Mouse (Mus musculus): ENCODE data around the gene Sgsm1. TPM values are rescaled to one million over a fixed set of nuclear protein-coding genes. Genes with fewer than 3 reads are reported as not detected.

Gene Sgsm1
- polyA plus RNA-seq, 1 experiment = 1.9 TPM

DNA sequence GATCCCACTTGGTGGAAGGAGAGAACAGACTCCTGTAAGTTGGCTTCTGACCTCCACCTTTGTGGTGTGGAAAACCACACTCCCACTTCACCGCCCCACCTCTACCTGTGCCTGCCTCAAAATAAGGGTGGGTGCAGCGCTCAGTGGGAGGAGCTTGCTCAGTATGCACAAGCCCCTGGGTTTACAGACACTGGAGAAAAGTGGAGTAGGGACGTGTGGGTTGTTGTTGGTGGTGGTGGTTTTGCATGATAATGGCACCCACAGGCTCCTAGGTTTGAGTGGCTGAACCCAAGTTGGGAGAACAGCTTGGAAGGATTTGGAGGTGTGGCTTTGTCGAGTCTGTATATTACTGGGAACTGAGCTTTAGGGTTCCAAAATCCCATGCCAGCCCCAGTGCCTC lies 22.3 kb upstream of the Sgsm1 start:
- peaks cover 40% of the 10 kb centered on the region for H3K27me3 ChIP-seq (ENCODE audit: control insufficient read depth, insufficient read depth, insufficient read length)
- no peak overlapping the region for H3K4me3 ChIP-seq (ENCODE audit: insufficient read depth, poor library complexity, severe bottlenecking)
- TF ChIP-seq FOSL1 (IDR thresholded peaks at IDR 0.05; ENCODE audit: insufficient read depth, low read length, poor library complexity, severe bottlenecking) = no peak
- H3ac ChIP-seq (ENCODE audit: control insufficient read depth, insufficient read length, low read depth) = no peak overlapping the region
- no peaks in the 10 kb centered on the region for H3K79me2 ChIP-seq (ENCODE audit: control insufficient read depth, insufficient read depth)
- H3K36me3 ChIP-seq (ENCODE audit: control insufficient read depth, insufficient read depth) = no peaks in the 10 kb centered on the region
- no peaks in the 10 kb centered on the region for H3K79me3 ChIP-seq (ENCODE audit: low read depth)

DNA sequence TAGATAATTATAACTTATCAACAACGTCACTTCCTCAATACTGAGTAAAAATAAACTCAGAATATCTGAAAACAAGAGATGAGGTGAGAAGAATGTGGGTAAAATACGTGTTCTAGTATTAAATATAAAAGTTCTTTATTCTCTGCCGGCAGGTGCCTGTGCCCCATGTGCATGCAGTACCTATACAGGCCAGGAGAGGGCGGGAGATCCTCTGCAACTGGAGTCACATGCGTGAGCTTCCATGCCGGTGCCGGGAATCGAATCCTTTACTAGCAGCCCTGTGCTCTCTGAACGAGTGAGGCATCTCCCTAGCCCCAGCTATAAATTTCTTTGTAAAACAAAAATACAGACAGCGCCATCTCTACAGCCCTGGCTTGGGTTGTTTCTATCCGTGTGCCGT lies 21.7 kb upstream of the Sgsm1 start:
- Histone ChIP-seq H3ac (ENCODE audit: control insufficient read depth, insufficient read length, low read depth) (no peak overlapping the region), H3K79me3 (ENCODE audit: low read depth) (no peaks in the 10 kb centered on the region), H3K27me3 (ENCODE audit: control insufficient read depth, insufficient read depth, insufficient read length) (peaks cover 34% of the 10 kb centered on the region), H3K4me3 (ENCODE audit: insufficient read depth, poor library complexity, severe bottlenecking) (no peak overlapping the region), H3K36me3 (ENCODE audit: control insufficient read depth, insufficient read depth) (no peaks in the 10 kb centered on the region), H3K79me2 (ENCODE audit: control insufficient read depth, insufficient read depth) (no peaks in the 10 kb centered on the region)
- TF ChIP-seq MAX (IDR thresholded peaks at IDR 0.05) (no peak), MYOG (IDR thresholded peaks at IDR 0.05; ENCODE audit: control insufficient read depth, extremely low read depth, insufficient read length) (no peak), CEBPB (IDR thresholded peaks at IDR 0.05; ENCODE audit: low read depth) (no peak), CTCF (IDR thresholded peaks at IDR 0.05; ENCODE audit: control insufficient read depth, insufficient read depth, insufficient read length) (no peak), USF1 (IDR thresholded peaks at IDR 0.05; ENCODE audit: low read depth) (no peak), MYOD1 (IDR thresholded peaks at IDR 0.05; ENCODE audit: control insufficient read depth, insufficient read length, low read depth) (no peak), FOSL1 (IDR thresholded peaks at IDR 0.05; ENCODE audit: insufficient read depth, low read length, poor library complexity, severe bottlenecking) (no peak)

DNA sequence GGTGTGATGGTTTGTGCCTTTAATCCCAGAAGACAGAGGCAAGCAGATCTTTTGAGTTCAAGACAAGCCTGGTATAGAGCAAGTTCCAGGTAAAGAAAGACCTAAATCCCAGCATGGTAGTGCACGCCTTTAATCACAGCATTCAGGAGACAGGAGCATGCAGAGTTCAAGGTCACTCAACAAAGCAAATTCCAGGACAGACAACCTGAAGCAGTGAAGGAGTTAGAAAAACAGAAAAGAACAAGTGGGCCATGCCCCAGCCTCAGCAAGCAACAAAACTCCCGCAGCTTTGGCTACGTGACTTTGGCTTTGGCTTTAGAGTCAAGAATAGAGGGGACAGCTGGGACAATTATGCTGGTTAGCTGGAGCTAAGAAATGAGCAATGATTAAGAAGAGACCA lies 19.6 kb upstream of the Sgsm1 start:
- Histone ChIP-seq H3K79me2 (ENCODE audit: control insufficient read depth, insufficient read depth) (no peaks in the 10 kb centered on the region), H3ac (ENCODE audit: control insufficient read depth, insufficient read length, low read depth) (no peak overlapping the region), H3K27me3 (ENCODE audit: control insufficient read depth, insufficient read depth, insufficient read length) (peaks cover 22% of the 10 kb centered on the region), H3K36me3 (ENCODE audit: control insufficient read depth, insufficient read depth) (no peaks in the 10 kb centered on the region), H3K79me3 (ENCODE audit: low read depth) (no peaks in the 10 kb centered on the region), H3K4me3 (ENCODE audit: insufficient read depth, poor library complexity, severe bottlenecking) (no peak overlapping the region)
- TF ChIP-seq MYOG (IDR thresholded peaks at IDR 0.05; ENCODE audit: control insufficient read depth, extremely low read depth, insufficient read length) (no peak), FOSL1 (IDR thresholded peaks at IDR 0.05; ENCODE audit: insufficient read depth, low read length, poor library complexity, severe bottlenecking) (no peak), USF1 (IDR thresholded peaks at IDR 0.05; ENCODE audit: low read depth) (no peak)

DNA sequence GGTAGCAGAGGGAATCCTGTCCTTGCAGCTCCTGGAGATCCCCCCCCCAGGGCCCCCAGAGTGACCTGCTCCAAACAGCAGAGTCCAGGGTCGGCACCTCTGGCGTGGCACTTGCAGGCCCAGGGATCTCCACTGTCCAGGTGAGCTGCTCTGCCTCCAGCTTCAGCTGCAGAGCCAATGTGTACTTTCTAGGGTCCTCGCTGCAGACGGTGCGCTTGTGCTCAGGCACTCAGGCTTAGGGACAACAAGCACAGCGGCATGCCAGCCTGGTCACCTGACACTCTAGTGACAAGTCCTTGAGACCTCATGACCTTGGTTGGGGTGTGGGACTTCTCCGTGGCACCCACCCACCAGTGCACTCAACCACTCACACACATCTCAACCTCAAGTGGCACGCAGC lies 18.9 kb upstream of the Sgsm1 start:
- Histone ChIP-seq H3K36me3 (ENCODE audit: control insufficient read depth, insufficient read depth) (no peaks in the 10 kb centered on the region), H3K4me3 (ENCODE audit: insufficient read depth, poor library complexity, severe bottlenecking) (no peak overlapping the region), H3K79me2 (ENCODE audit: control insufficient read depth, insufficient read depth) (no peaks in the 10 kb centered on the region), H3K79me3 (ENCODE audit: low read depth) (no peaks in the 10 kb centered on the region), H3K27me3 (ENCODE audit: control insufficient read depth, insufficient read depth, insufficient read length) (peaks cover 20% of the 10 kb centered on the region), H3ac (ENCODE audit: control insufficient read depth, insufficient read length, low read depth) (no peak overlapping the region)
- TF ChIP-seq CEBPB (IDR thresholded peaks at IDR 0.05; ENCODE audit: low read depth) = no peak
- no peak for TF ChIP-seq USF1 (IDR thresholded peaks at IDR 0.05; ENCODE audit: low read depth)
- TF ChIP-seq CTCF (IDR thresholded peaks at IDR 0.05; ENCODE audit: control insufficient read depth, insufficient read depth, insufficient read length) = no peak
- TF ChIP-seq FOSL1 (IDR thresholded peaks at IDR 0.05; ENCODE audit: insufficient read depth, low read length, poor library complexity, severe bottlenecking) = no peak
- no peak for TF ChIP-seq MAX (IDR thresholded peaks at IDR 0.05)
- TF ChIP-seq MYOG (IDR thresholded peaks at IDR 0.05; ENCODE audit: control insufficient read depth, extremely low read depth, insufficient read length) = no peak
- TF ChIP-seq MYOD1 (IDR thresholded peaks at IDR 0.05; ENCODE audit: control insufficient read depth, insufficient read length, low read depth) = no peak

DNA sequence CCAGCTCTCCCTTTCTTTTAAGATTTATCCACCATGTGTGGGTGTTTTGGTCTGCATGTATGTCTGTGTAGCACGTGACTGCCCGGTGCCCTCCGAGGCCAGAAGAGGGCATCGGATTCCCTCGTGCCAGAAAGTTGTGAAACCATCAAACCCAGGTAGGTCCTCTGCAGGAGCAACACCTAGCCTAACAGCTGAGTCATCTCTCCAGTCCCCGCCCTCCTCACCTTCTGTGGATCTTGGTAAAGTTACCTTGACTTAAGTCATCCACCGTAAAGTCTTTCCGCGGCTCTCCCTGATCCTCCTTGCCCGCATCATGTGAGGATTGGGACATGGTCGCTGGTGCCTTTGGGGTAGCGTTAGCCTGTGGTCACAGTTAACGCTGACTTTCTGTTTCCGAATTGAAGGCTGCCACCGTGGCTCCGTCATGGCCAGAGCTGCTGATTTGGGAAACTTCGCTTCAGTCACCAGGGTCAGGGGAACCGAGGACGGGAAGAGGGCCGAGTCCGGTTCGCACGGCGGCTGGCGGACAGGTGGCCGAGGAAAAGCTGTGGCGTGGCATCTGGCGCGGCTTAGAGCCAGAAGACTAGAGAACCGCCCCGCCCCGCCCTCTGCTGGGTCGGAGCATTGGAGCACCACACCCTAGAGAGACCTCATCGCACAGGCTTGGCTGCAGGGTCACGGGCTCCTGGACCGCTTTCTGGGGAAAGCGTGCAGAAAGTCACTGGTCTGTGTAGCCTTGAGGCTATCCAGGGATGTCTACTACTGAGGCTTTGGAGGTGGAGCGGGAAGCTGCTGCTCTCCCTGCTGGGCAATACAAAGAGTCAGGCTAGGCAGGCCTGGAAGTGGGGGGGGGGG lies 13.4 kb upstream of the Sgsm1 start:
- Histone ChIP-seq H3K36me3 (ENCODE audit: control insufficient read depth, insufficient read depth) (no peaks in the 10 kb centered on the region), H3K4me3 (ENCODE audit: insufficient read depth, poor library complexity, severe bottlenecking) (no peak overlapping the region), H3K27me3 (ENCODE audit: control insufficient read depth, insufficient read depth, insufficient read length) (peaks cover 39% of the 10 kb centered on the region), H3K79me2 (ENCODE audit: control insufficient read depth, insufficient read depth) (no peaks in the 10 kb centered on the region), H3ac (ENCODE audit: control insufficient read depth, insufficient read length, low read depth) (no peak overlapping the region), H3K79me3 (ENCODE audit: low read depth) (no peaks in the 10 kb centered on the region)
- TF ChIP-seq MAX (IDR thresholded peaks at IDR 0.05) (no peak), CTCF (IDR thresholded peaks at IDR 0.05; ENCODE audit: control insufficient read depth, insufficient read depth, insufficient read length) (no peak), MYOD1 (IDR thresholded peaks at IDR 0.05; ENCODE audit: control insufficient read depth, insufficient read length, low read depth) (no peak), CEBPB (IDR thresholded peaks at IDR 0.05; ENCODE audit: low read depth) (no peak), USF1 (IDR thresholded peaks at IDR 0.05; ENCODE audit: low read depth) (no peak), FOSL1 (IDR thresholded peaks at IDR 0.05; ENCODE audit: insufficient read depth, low read length, poor library complexity, severe bottlenecking) (no peak), MYOG (IDR thresholded peaks at IDR 0.05; ENCODE audit: control insufficient read depth, extremely low read depth, insufficient read length) (no peak)

DNA sequence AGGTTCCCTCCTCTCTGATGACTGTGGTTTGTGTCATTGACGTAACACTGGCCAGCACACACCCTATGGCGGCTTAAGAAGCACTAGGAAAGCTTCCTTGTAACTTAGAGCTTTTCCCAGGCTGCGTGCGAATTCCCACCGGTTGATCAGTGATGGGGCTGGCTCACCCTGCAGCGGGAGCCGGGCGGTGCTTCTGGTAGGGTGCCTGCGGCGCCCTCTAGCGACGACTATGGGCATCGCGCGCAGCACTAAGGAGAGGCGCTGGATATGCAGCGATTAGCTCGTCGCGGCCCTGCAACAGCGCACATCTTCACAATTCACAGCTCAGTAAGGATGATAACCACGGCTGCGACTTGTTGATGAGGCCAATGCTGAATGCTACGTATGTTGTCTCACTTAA lies 3.4 kb upstream of the Sgsm1 start:
- TF ChIP-seq CTCF (IDR thresholded peaks at IDR 0.05; ENCODE audit: control insufficient read depth, insufficient read depth, insufficient read length) (no peak), MYOG (IDR thresholded peaks at IDR 0.05; ENCODE audit: control insufficient read depth, extremely low read depth, insufficient read length) (no peak), MAX (IDR thresholded peaks at IDR 0.05) (no peak), MYOD1 (IDR thresholded peaks at IDR 0.05; ENCODE audit: control insufficient read depth, insufficient read length, low read depth) (no peak), CEBPB (IDR thresholded peaks at IDR 0.05; ENCODE audit: low read depth) (no peak), USF1 (IDR thresholded peaks at IDR 0.05; ENCODE audit: low read depth) (no peak)
- Histone ChIP-seq H3K27me3 (ENCODE audit: control insufficient read depth, insufficient read depth, insufficient read length) (peaks cover 13% of the 10 kb centered on the region), H3K79me2 (ENCODE audit: control insufficient read depth, insufficient read depth) (no peaks in the 10 kb centered on the region), H3K36me3 (ENCODE audit: control insufficient read depth, insufficient read depth) (no peaks in the 10 kb centered on the region), H3K4me3 (ENCODE audit: insufficient read depth, poor library complexity, severe bottlenecking) (no peak overlapping the region), H3ac (ENCODE audit: control insufficient read depth, insufficient read length, low read depth) (no peak overlapping the region), H3K79me3 (ENCODE audit: low read depth) (no peaks in the 10 kb centered on the region)
